9 mouse cellular contexts compared by ENCODE assay signal in genomic region chr10:55767571-55767970, GRCm38 (mm10).
DNase-seq lines count a peak whose midpoint lies in the region; ATAC-seq and TF ChIP-seq lines count a peak whose summit lies in the region.
"Had no signal": no experiment of that assay in that cellular context is flagged by ENCODE, and none has a peak within 500 bp of the region (broad histone marks: within the 10 kb centered on the region; RNA-seq: fewer than 3 reads in every experiment).

No protein-coding gene starts in this region.

- no peaks in the 10 kb centered on the region for H3K36me3 ChIP-seq in lung, embryonic 14.5 days (ENCODE audit: insufficient read depth)
- H3K36me3 ChIP-seq: liver, embryonic 13.5 days had no signal

- peak; percentile 24 for DNase-seq in CD4-positive, CD25-positive, alpha-beta regulatory T cell, adult 2 months (ENCODE audit: low read depth, low spot score)
- DNase-seq in lung, embryonic 14.5 days = peak; percentile 82
- no peak for DNase-seq in lung, postnatal 25 days (ENCODE audit: low spot score)
- DNase-seq in c-Kit-positive CD71-negative TER-119-negative erythroid progenitor cells, embryonic 14.5 days (ENCODE audit: low read depth) = peak; percentile 5
- DNase-seq in kidney, adult 9 months = peak; percentile 49
- peak; percentile 17 for DNase-seq in ovary, adult 18-20 months (ENCODE audit: low spot score)
- DNase-seq: liver, embryonic 13.5 days had no signal

- no peak for ATAC-seq in CD4-positive, CD25-positive, alpha-beta regulatory T cell, adult 4 months
- ATAC-seq in lung, embryonic 14.5 days (ENCODE audit: insufficient read depth) = no peak
- no peak for ATAC-seq in megakaryocyte, adult 5-6 weeks (ENCODE audit: poor library complexity, severe bottlenecking)

- WGBS in lung, embryonic 14.5 days = 38% methylated on average over 1 of the region's 1 CpGs

- H3K27me3 ChIP-seq in lung, embryonic 14.5 days (ENCODE audit: insufficient read depth, low read length) = no peaks in the 10 kb centered on the region
- H3K27me3 ChIP-seq: liver, embryonic 13.5 days had no signal

- no peak overlapping the region for H3K4me2 ChIP-seq in lung, embryonic 14.5 days
- H3K4me2 ChIP-seq: liver, embryonic 13.5 days had no signal

- H3K9ac ChIP-seq in lung, embryonic 14.5 days = no peak overlapping the region
- H3K9ac ChIP-seq: liver, embryonic 13.5 days had no signal

- H3K4me3 ChIP-seq in lung, embryonic 14.5 days (ENCODE audit: low read depth, low read length) = no peak overlapping the region
- H3K4me3 ChIP-seq: liver, embryonic 13.5 days had no signal

- no peaks in the 10 kb centered on the region for H3K9me3 ChIP-seq in lung, embryonic 14.5 days (ENCODE audit: low read depth, low read length)
- H3K9me3 ChIP-seq: liver, embryonic 13.5 days had no signal

- H3K4me1 ChIP-seq in lung, embryonic 14.5 days (ENCODE audit: insufficient read depth) = no peaks in the 10 kb centered on the region
- H3K4me1 ChIP-seq: liver, embryonic 13.5 days had no signal

- H3K27ac ChIP-seq in lung, embryonic 14.5 days (ENCODE audit: low read depth) = no peak overlapping the region
- H3K27ac ChIP-seq: liver, embryonic 13.5 days had no signal

- TF ChIP-seq CTCF in lung, embryonic 14.5 days (IDR thresholded peaks at IDR 0.05; ENCODE audit: low read depth) = peak; percentile 61
